Mouse (Mus musculus) MEL (cell line): ENCODE results near the gene Siae. TPM values are rescaled to one million over a fixed set of nuclear protein-coding genes. Genes with fewer than 3 reads are reported as not detected.
A peak's percentile ranks its signal among the peaks of the same experiment; 100 is the strongest.

Experiments
- DNase-seq: peaks from one replicate; pipeline ENCODE4 v3.0.0; 2011; ENCODE audit warnings: low read depth, low spot score
- H3K27ac ChIP-seq: 2 replicates; pipeline ENCODE4 v1.5.1; 2012; ENCODE audit warnings: low read depth, mild to moderate bottlenecking, control low read depth, low read length, moderate library complexity; ENCODE audit not compliant: control insufficient read depth
- H3K27me3 ChIP-seq, 2 experiments: fragments of 150-350 bp in 1 of 2; sonication (generic) in 1 of 2; 2 replicates each; pipeline ENCODE4 v1.6.1; 2012; ENCODE audit warnings: low read length in 2 of 2, mild to moderate bottlenecking in 2 of 2, improper control_type of control experiment in 1 of 2, moderate library complexity in 1 of 2; ENCODE audit not compliant: insufficient read depth in 2 of 2, control insufficient read depth in 1 of 2
- H3K36me3 ChIP-seq, 2 experiments: 2 replicates each; pipeline ENCODE4 v1.6.1; 2012 to 2014; ENCODE audit warnings: low read length in 2 of 2, improper control_type of control experiment in 1 of 2, inconsistent platforms in 1 of 2, mild to moderate bottlenecking in 1 of 2; ENCODE audit not compliant: insufficient read depth in 2 of 2, control insufficient read depth in 1 of 2
- H3K4me1 ChIP-seq, 2 experiments: fragments of 150-350 bp in 1 of 2; sonication (generic) in 1 of 2; 2 replicates each; pipeline ENCODE4 v1.6.1; 2012; ENCODE audit warnings: low read length in 2 of 2, improper control_type of control experiment in 1 of 2, mild to moderate bottlenecking in 1 of 2; ENCODE audit not compliant: insufficient read depth in 2 of 2, control insufficient read depth in 1 of 2
- H3K4me3 ChIP-seq, 2 experiments: fragments of 150-350 bp in 1 of 2; sonication (generic) in 1 of 2; 2 replicates each; pipeline ENCODE4 v1.5.1; 2012; ENCODE audit warnings: low read depth in 2 of 2, low read length in 2 of 2, mild to moderate bottlenecking in 2 of 2, moderate library complexity in 2 of 2, control low read depth in 1 of 2, improper control_type of control experiment in 1 of 2; ENCODE audit not compliant: control insufficient read depth in 1 of 2, insufficient read depth in 1 of 2
- H3K79me2 ChIP-seq: 2 replicates; pipeline ENCODE4 v1.6.1; 2012; ENCODE audit warnings: mild to moderate bottlenecking, low read length, moderate library complexity; ENCODE audit not compliant: control insufficient read depth, poor library complexity, insufficient read depth
- H3K9ac ChIP-seq: 2 replicates; pipeline ENCODE4 v1.6.1; 2012; ENCODE audit warnings: low read depth, mild to moderate bottlenecking, control low read depth, low read length, moderate library complexity; ENCODE audit not compliant: control insufficient read depth, poor library complexity, severe bottlenecking
- H3K9me3 ChIP-seq: fragments of 150-350 bp; sonication (generic); replicated peaks from 2 replicates; pipeline ENCODE4 v1.6.1; 2012; ENCODE audit warnings: mild to moderate bottlenecking, low read length, improper control_type of control experiment, moderate library complexity; ENCODE audit not compliant: insufficient read depth
- BHLHE40 ChIP-seq: IDR thresholded peaks from 2 replicates; pipeline ENCODE4 v1.6.1; 2012; ENCODE audit warnings: low read depth, mild to moderate bottlenecking, inconsistent platforms, low read length, improper control_type of control experiment, borderline replicate concordance
- CHD1 ChIP-seq: IDR thresholded peaks from 2 replicates; pipeline ENCODE4 v1.6.1; 2012; ENCODE audit warnings: low read depth, mild to moderate bottlenecking, inconsistent platforms, low read length, improper control_type of control experiment
- CHD2 ChIP-seq: IDR thresholded peaks from 2 replicates; pipeline ENCODE4 v1.6.1; 2011; ENCODE audit warnings: low read length, improper control_type of control experiment
- E2F4 ChIP-seq: IDR thresholded peaks from 2 replicates; pipeline ENCODE4 v1.6.1; 2011; ENCODE audit warnings: low read depth, low read length, improper control_type of control experiment, borderline replicate concordance
- ELF1 ChIP-seq: IDR thresholded peaks from 2 replicates; pipeline ENCODE4 v1.6.1; 2014; ENCODE audit warnings: low read depth, mild to moderate bottlenecking, inconsistent platforms, low read length, improper control_type of control experiment, moderate library complexity
- EP300 ChIP-seq, 2 experiments: IDR thresholded peaks; 2 replicates each; pipeline ENCODE4 v1.6.1; 2011; ENCODE audit warnings: improper control_type of control experiment in 2 of 2, low read length in 2 of 2, low read depth in 1 of 2, mild to moderate bottlenecking in 1 of 2
- GABPA ChIP-seq: IDR thresholded peaks from 2 replicates; pipeline ENCODE4 v1.6.1; 2012; ENCODE audit warnings: low read depth, mild to moderate bottlenecking, inconsistent platforms, low read length, improper control_type of control experiment, moderate library complexity
- GATA1 ChIP-seq: IDR thresholded peaks from 2 replicates; pipeline ENCODE4 v1.6.1; 2011; ENCODE audit warnings: low read depth, low read length, improper control_type of control experiment
- HCFC1 ChIP-seq: IDR thresholded peaks from 2 replicates; pipeline ENCODE4 v1.6.1; 2012; ENCODE audit warnings: low read depth, mild to moderate bottlenecking, inconsistent platforms, low read length, improper control_type of control experiment, moderate library complexity
- MAFK ChIP-seq: IDR thresholded peaks from 2 replicates; pipeline ENCODE4 v1.6.1; 2011; ENCODE audit warnings: low read depth, mild to moderate bottlenecking, low read length, improper control_type of control experiment, borderline replicate concordance
- MAX ChIP-seq: IDR thresholded peaks from 2 replicates; pipeline ENCODE4 v1.6.1; 2011; ENCODE audit warnings: low read length, improper control_type of control experiment
- MAZ ChIP-seq: IDR thresholded peaks from 2 replicates; pipeline ENCODE4 v1.6.1; 2012; ENCODE audit warnings: low read depth, mild to moderate bottlenecking, inconsistent platforms, low read length, improper control_type of control experiment
- MYB ChIP-seq: IDR thresholded peaks from 2 replicates; pipeline ENCODE4 v1.6.1; 2011; ENCODE audit warnings: mild to moderate bottlenecking, low read depth, low read length, improper control_type of control experiment
- NELFE ChIP-seq: IDR thresholded peaks from 2 replicates; pipeline ENCODE4 v1.6.1; 2011; ENCODE audit warnings: low read depth, low read length, improper control_type of control experiment
- NRF1 ChIP-seq: IDR thresholded peaks from 2 replicates; pipeline ENCODE4 v1.6.1; 2014; ENCODE audit warnings: low read depth, mild to moderate bottlenecking, inconsistent platforms, low read length, improper control_type of control experiment, moderate library complexity; ENCODE audit not compliant: poor library complexity, insufficient read depth, severe bottlenecking
- POLR2AphosphoS2 ChIP-seq: IDR thresholded peaks from 2 replicates; pipeline ENCODE4 v1.6.1; 2011; ENCODE audit warnings: low read length, improper control_type of control experiment
- POLR2AphosphoS5 ChIP-seq: IDR thresholded peaks from 2 replicates; pipeline ENCODE4 v1.6.1; 2012; ENCODE audit warnings: low read depth, borderline replicate concordance, mild to moderate bottlenecking, inconsistent platforms, low read length, moderate library complexity, mixed read lengths
- RAD21 ChIP-seq: IDR thresholded peaks from 2 replicates; pipeline ENCODE4 v1.6.1; 2011; ENCODE audit warnings: mild to moderate bottlenecking, low read depth, low read length, improper control_type of control experiment
- RCOR1 ChIP-seq: IDR thresholded peaks from 2 replicates; pipeline ENCODE4 v1.6.1; 2012; ENCODE audit warnings: low read depth, mild to moderate bottlenecking, inconsistent platforms, low read length, improper control_type of control experiment
- SIN3A ChIP-seq: IDR thresholded peaks from 2 replicates; pipeline ENCODE4 v1.6.1; 2012; ENCODE audit warnings: low read length, improper control_type of control experiment, inconsistent platforms
- SMC3 ChIP-seq: IDR thresholded peaks from 2 replicates; pipeline ENCODE4 v1.6.1; 2011; ENCODE audit warnings: low read depth, low read length, improper control_type of control experiment
- TAL1 ChIP-seq: IDR thresholded peaks from 2 replicates; pipeline ENCODE4 v1.6.1; 2012; ENCODE audit warnings: mild to moderate bottlenecking, inconsistent platforms, low read length, moderate library complexity, mixed read lengths
- USF2 ChIP-seq, 2 experiments: IDR thresholded peaks; 2 replicates each; pipeline ENCODE4 v1.6.1; 2011 to 2012; ENCODE audit warnings: improper control_type of control experiment in 2 of 2, low read length in 2 of 2, borderline replicate concordance in 1 of 2, inconsistent platforms in 1 of 2, low read depth in 1 of 2, mild to moderate bottlenecking in 1 of 2; ENCODE audit not compliant: insufficient read depth in 1 of 2
- ZC3H11A ChIP-seq: IDR thresholded peaks from 2 replicates; pipeline ENCODE4 v1.6.1; 2012; ENCODE audit warnings: low read depth, mild to moderate bottlenecking, inconsistent platforms, low read length, improper control_type of control experiment
- ZMIZ1 ChIP-seq: IDR thresholded peaks from 2 replicates; pipeline ENCODE4 v1.6.1; 2012; ENCODE audit warnings: low read depth, mild to moderate bottlenecking, inconsistent platforms, low read length, improper control_type of control experiment, moderate library complexity
- polyA plus RNA-seq, 2 experiments: library from polyadenylated mRNA; stranded (reverse) in 1 of 2; unstranded in 1 of 2; fragments of >175 nt in 1 of 2; fragments of >200 nt in 1 of 2; gene quantifications; 2 replicates each; pipeline versions ENCODE4 v1.2.1 to v1.2.4; 2012; ENCODE audit warnings: low replicate concordance in 2 of 2, low read depth in 1 of 2; ENCODE audit not compliant: insufficient read length in 2 of 2, insufficient read depth in 1 of 2, missing spikeins in 1 of 2
- total RNA-seq: library from RNA; depleted of rRNA; stranded (reverse); fragments of 300-350 nt; gene quantifications from 2 replicates; pipeline ENCODE4 v1.2.3, GENCODE M21; 2012; rRNA removed

Gene Siae
- 4.9 and 5.1 TPM in 2 replicates for total RNA-seq
- polyA plus RNA-seq = 1 to 10 TPM in 1 of 2 experiments, not detected in 1; 9.2 TPM

GRCm38 (mm10) chr9:37554838-37555748 is at the start of gene Siae:
Siae (plus strand) TSS chr9:37555698.
- Histone ChIP-seq H3K79me2 (no peaks in the 10 kb centered on the region), H3K4me1 (peaks cover 6 to 28% of the 10 kb centered on the region in 2 experiments), H3K27me3 (no peaks in the 10 kb centered on the region), H3K4me3 (peak within 1 kb of the TSS in 1 of 2 experiments; percentile 8; a peak in 1 of 4 replicates), H3K9ac (peak within 1 kb of the TSS; percentile 37), H3K36me3 (peaks cover 0 to 24% of the 10 kb centered on the region in 2 experiments; a peak in 2 of 4 replicates), H3K9me3 (no peaks in the 10 kb centered on the region), H3K27ac (peak within 1 kb of the TSS; percentile 75)
- TF ChIP-seq EP300 (IDR thresholded peaks at IDR 0.05; ENCODE audit: low read depth in 1 of 2, low read length in 2 of 2) (no peak), GATA1 (no peak), POLR2AphosphoS5 (no peak), MAFK (no peak), HCFC1 (no peak), E2F4 (no peak), NELFE (no peak), RCOR1 (no peak), SMC3 (no peak), NRF1 (no peak), MYB (no peak), MAX (no peak), POLR2AphosphoS2 (no peak), GABPA (no peak), CHD2 (no peak), SIN3A (no peak), RAD21 (no peak)
- no peak for DNase-seq

GRCm38 (mm10) chr9:37506023-37506422 is 49.5 kb upstream of the Siae start:
- H3K9ac ChIP-seq = no peak overlapping the region
- no peaks in the 10 kb centered on the region; a peak in 1 of 4 replicates for H3K36me3 ChIP-seq
- H3K4me1 ChIP-seq = no peaks in the 10 kb centered on the region
- H3K79me2 ChIP-seq = peaks cover 3% of the 10 kb centered on the region
- no peak overlapping the region for H3K27ac ChIP-seq
- no peaks in the 10 kb centered on the region for H3K9me3 ChIP-seq
- no peak for DNase-seq
- no peak for TF ChIP-seq MAX
- TF ChIP-seq BHLHE40 = no peak
- TF ChIP-seq POLR2AphosphoS2 = no peak
- no peak for TF ChIP-seq POLR2AphosphoS5
- no peak for TF ChIP-seq NELFE
- TF ChIP-seq GABPA = no peak
- no peak for TF ChIP-seq TAL1
- TF ChIP-seq HCFC1 = no peak
- no peak for TF ChIP-seq ZMIZ1
- no peak for TF ChIP-seq CHD1
- TF ChIP-seq ZC3H11A = no peak
- TF ChIP-seq ELF1 = no peak
- no peak for TF ChIP-seq E2F4
- no peak for TF ChIP-seq SMC3
- TF ChIP-seq EP300 (IDR thresholded peaks at IDR 0.05; ENCODE audit: low read depth in 1 of 2, low read length in 2 of 2) = no peak
- TF ChIP-seq USF2 (IDR thresholded peaks at IDR 0.05; ENCODE audit: borderline replicate concordance in 1 of 2, insufficient read depth in 1 of 2, low read depth in 1 of 2, low read length in 2 of 2) = no peak
- no peak for TF ChIP-seq MYB
- no peak for TF ChIP-seq SIN3A
- no peak for TF ChIP-seq RAD21
- no peak for TF ChIP-seq MAZ
- TF ChIP-seq, all 39 proteins: peak for 0
- H3K4me3 ChIP-seq = no peak overlapping the region
- no peaks in the 10 kb centered on the region for H3K27me3 ChIP-seq
